Mouse (Mus musculus) E14TG2a.4 (cell line): Measurements from ENCODE around the gene Dnmt3a.

Experiments
- CTCF ChIP-seq: conservative IDR thresholded peaks from 2 replicates; pipeline ENCODE4 v1.5.1; 2014; ENCODE audit warnings: low read length
- NANOG ChIP-seq: IDR thresholded peaks from 2 replicates; pipeline ENCODE4 v1.6.1; 2014; ENCODE audit warnings: borderline replicate concordance, low read length, mixed read lengths
- POU5F1 ChIP-seq: IDR thresholded peaks from 2 replicates; pipeline ENCODE4 v1.6.1; 2014; ENCODE audit warnings: low read length, borderline replicate concordance

GRCm38 (mm10) chr12:3827771-3828170 lies 22.0 kb downstream of the Dnmt3a start:
- TF ChIP-seq CTCF (no peak), POU5F1 (no peak), NANOG (no peak)
